Mouse (Mus musculus): Measurements from ENCODE around the gene Sync. TPM values are rescaled to one million over a fixed set of nuclear protein-coding genes. Genes with fewer than 3 reads are reported as not detected.

The Sync gene
- total and polyA plus RNA-seq, 3 experiments, result 0.16 TPM; not detected in 2

GRCm38 (mm10) chr4:129266821-129267220 is 20.6 kb upstream of the Sync start:
- TF ChIP-seq E2F4 (IDR thresholded peaks at IDR 0.05; ENCODE audit: insufficient replicate concordance, low read depth, low read length), result no peak
- TF ChIP-seq CHD1 (IDR thresholded peaks at IDR 0.05; ENCODE audit: low read depth, low read length), result no peak
- TF ChIP-seq KAT2A (IDR thresholded peaks at IDR 0.05; ENCODE audit: insufficient replicate concordance, low read length), result no peak
- no peak for TF ChIP-seq ZC3H11A (IDR thresholded peaks at IDR 0.05; ENCODE audit: low read depth, low read length)
- no peak for TF ChIP-seq ZNF384 (IDR thresholded peaks at IDR 0.05; ENCODE audit: low read depth, low read length)
- TF ChIP-seq PAX5 (IDR thresholded peaks at IDR 0.05; ENCODE audit: low read length), result no peak
- no peak for TF ChIP-seq NRF1 (IDR thresholded peaks at IDR 0.05; ENCODE audit: low read depth, low read length)
- TF ChIP-seq JUND (conservative IDR thresholded peaks at IDR 0.05; ENCODE audit: low read depth, low read length), result no peak
- no peaks in the 10 kb centered on the region for H3K9me3 ChIP-seq (replicated peaks; ENCODE audit: low read length)
- H3K4me3 ChIP-seq (replicated peaks in 1 of 3; ENCODE audit: low read depth in 2 of 3, low read length in 2 of 3, poor library complexity in 1 of 3), result no peak overlapping the region
- H3K36me3 ChIP-seq (replicated peaks in 1 of 2; ENCODE audit: control insufficient read depth in 1 of 2, insufficient read depth in 1 of 2, low read length in 1 of 2), result no peaks in the 10 kb centered on the region
- in situ Hi-C loops (cut with MboI; ENCODE audit: low pct_ligation_motif_present, low pct_unique_long_range_greater_than_20kb, low sequenced_read_pairs) (no loop called here), dilution Hi-C loops (cut with MboI; ENCODE audit: extremely low pct_ligation_motif_present, extremely low pct_unique_long_range_greater_than_20kb, low sequenced_read_pairs) (no loop called here)
- no peaks in the 10 kb centered on the region for H3K79me2 ChIP-seq (replicated peaks; ENCODE audit: control insufficient read depth, extremely low read depth, insufficient read depth, poor library complexity, severe bottlenecking)
- H3K9ac ChIP-seq (ENCODE audit: insufficient read depth, low read depth), result no peak overlapping the region
- peaks cover 21 to 26% of the 10 kb centered on the region in 2 experiments for H3K4me1 ChIP-seq (ENCODE audit: control insufficient read depth in 1 of 2, insufficient read depth in 2 of 2)
- H3K4me2 ChIP-seq (ENCODE audit: insufficient read depth, low read depth, poor library complexity, severe bottlenecking), result no peak overlapping the region
- no peak for DNase-seq (ENCODE audit: extremely low read depth)
- no peak overlapping the region for H3K27ac ChIP-seq (ENCODE audit: insufficient read depth, low read depth)
- H3K27me3 ChIP-seq (replicated peaks), result no peaks in the 10 kb centered on the region

- no peak overlapping the region for H3K27ac ChIP-seq (ENCODE audit: insufficient read depth, low read depth)
Observed at GRCm38 (mm10) chr4:129268698-129269097, 18.7 kb upstream of the Sync start.

More at GRCm38 (mm10) chr4:129268698-129269097, 18.7 kb upstream of the Sync start:
- Histone ChIP-seq H3K79me2 (replicated peaks; ENCODE audit: control insufficient read depth, extremely low read depth, insufficient read depth, poor library complexity, severe bottlenecking) (no peaks in the 10 kb centered on the region), H3K27me3 (replicated peaks) (no peaks in the 10 kb centered on the region), H3K36me3 (replicated peaks in 1 of 2; ENCODE audit: control insufficient read depth in 1 of 2, insufficient read depth in 1 of 2, low read length in 1 of 2) (no peaks in the 10 kb centered on the region), H3K4me2 (ENCODE audit: insufficient read depth, low read depth, poor library complexity, severe bottlenecking) (no peak overlapping the region), H3K4me1 (ENCODE audit: control insufficient read depth in 1 of 2, insufficient read depth in 2 of 2) (peaks cover 13 to 16% of the 10 kb centered on the region in 2 experiments), H3K9ac (ENCODE audit: insufficient read depth, low read depth) (no peak overlapping the region), H3K4me3 (replicated peaks in 1 of 3; ENCODE audit: low read depth in 2 of 3, low read length in 2 of 3, poor library complexity in 1 of 3) (no peak overlapping the region), H3K9me3 (replicated peaks; ENCODE audit: low read length) (no peaks in the 10 kb centered on the region)
- TF ChIP-seq POLR2A (IDR thresholded peaks at IDR 0.05; ENCODE audit: low read depth, low read length) (no peak), MEF2A (IDR thresholded peaks at IDR 0.05; ENCODE audit: borderline replicate concordance, low read depth, low read length) (no peak), HCFC1 (IDR thresholded peaks at IDR 0.05; ENCODE audit: low read depth, low read length) (no peak), ZMIZ1 (IDR thresholded peaks at IDR 0.05; ENCODE audit: low read depth, low read length) (no peak), E2F4 (IDR thresholded peaks at IDR 0.05; ENCODE audit: insufficient replicate concordance, low read depth, low read length) (no peak), BHLHE40 (IDR thresholded peaks at IDR 0.05; ENCODE audit: low read depth, low read length) (no peak), ETS1 (conservative IDR thresholded peaks at IDR 0.05; ENCODE audit: low read depth, low read length) (no peak), SMC3 (IDR thresholded peaks at IDR 0.05; ENCODE audit: low read depth, low read length) (no peak), ZNF384 (IDR thresholded peaks at IDR 0.05; ENCODE audit: low read depth, low read length) (no peak), RCOR1 (conservative IDR thresholded peaks at IDR 0.05; ENCODE audit: low read depth, low read length) (no peak), MYC (IDR thresholded peaks at IDR 0.05; ENCODE audit: low read depth, low read length) (no peak)
- dilution Hi-C loops (cut with MboI; ENCODE audit: extremely low pct_ligation_motif_present, extremely low pct_unique_long_range_greater_than_20kb, low sequenced_read_pairs) (no loop called here), in situ Hi-C loops (cut with MboI; ENCODE audit: low pct_ligation_motif_present, low pct_unique_long_range_greater_than_20kb, low sequenced_read_pairs) (no loop called here)
- no peak for DNase-seq (ENCODE audit: extremely low read depth)

Measured in CH12.LX (cell line).